In the genomic region with DNA sequence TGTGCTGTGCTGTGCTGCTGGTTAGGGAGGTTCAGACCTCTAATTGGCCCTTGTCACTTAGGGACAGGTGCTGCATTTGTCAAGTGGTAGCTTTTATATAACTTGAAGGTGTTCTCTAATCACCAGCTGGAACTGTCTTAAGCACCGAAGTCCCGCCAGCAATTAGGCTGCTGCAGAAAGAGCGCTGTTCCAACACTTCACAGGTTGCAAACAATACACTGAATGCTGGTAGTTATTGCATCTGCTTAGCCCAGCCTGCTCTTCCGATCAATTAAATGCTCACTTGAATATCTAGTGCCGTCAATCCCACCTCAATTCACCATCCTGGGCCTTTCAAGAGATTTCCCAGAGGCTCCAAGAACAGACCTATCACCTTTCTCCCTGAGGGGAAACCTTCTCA, we compare ENCODE assay signal across 26 mouse cellular contexts.
A peak's percentile ranks its signal among the peaks of the same experiment; 100 is the strongest.
DNase-seq lines count a peak whose midpoint lies in the region; ATAC-seq and TF ChIP-seq lines count a peak whose summit lies in the region.
"Had no signal": no experiment of that assay in that cellular context is flagged by ENCODE, and none has a peak within 500 bp of the region (broad histone marks: within the 10 kb centered on the region; RNA-seq: fewer than 3 reads in every experiment).

No protein-coding gene starts in this region.

- 67% methylated on average over 5 of the region's 5 CpGs for WGBS in embryonic facial prominence, embryonic 14.5 days
- WGBS in embryonic facial prominence, embryonic 10.5 days = 79% methylated on average over 5 of the region's 5 CpGs
- WGBS in forebrain, embryonic 13.5 days = 55% methylated on average over 5 of the region's 5 CpGs
- WGBS in forebrain, postnatal 0 days = 43% methylated on average over 5 of the region's 5 CpGs
- 37% methylated on average over 5 of the region's 5 CpGs for WGBS in forebrain, embryonic 16.5 days
- WGBS in forebrain, embryonic 10.5 days = 82% methylated on average over 5 of the region's 5 CpGs

- no peak overlapping the region for H3K4me3 ChIP-seq in embryonic facial prominence, embryonic 14.5 days (ENCODE audit: low read depth, low read length)
- no peak overlapping the region for H3K4me3 ChIP-seq in embryonic facial prominence, embryonic 10.5 days
- no peak overlapping the region for H3K4me3 ChIP-seq in forebrain, embryonic 13.5 days
- no peak overlapping the region for H3K4me3 ChIP-seq in forebrain, postnatal 0 days (ENCODE audit: low read depth, low read length)
- H3K4me3 ChIP-seq in forebrain, embryonic 16.5 days (replicated peaks; ENCODE audit: low read length) = no peak overlapping the region
- no peak overlapping the region for H3K4me3 ChIP-seq in forebrain, embryonic 10.5 days
- H3K4me3 ChIP-seq: embryonic facial prominence, embryonic 12.5 days; embryonic facial prominence, embryonic 15.5 days; erythroblast, embryonic 14.5 days had no signal

- no peaks in the 10 kb centered on the region for H3K9me3 ChIP-seq in embryonic facial prominence, embryonic 14.5 days (ENCODE audit: control insufficient read depth, low read length)
- peaks cover 2% of the 10 kb centered on the region; the same call in 1 of the 2 replicates for H3K9me3 ChIP-seq in embryonic facial prominence, embryonic 10.5 days
- H3K9me3 ChIP-seq in forebrain, embryonic 13.5 days (replicated peaks) = no peaks in the 10 kb centered on the region
- peaks cover 2% of the 10 kb centered on the region; the same call in 1 of the 2 replicates for H3K9me3 ChIP-seq in forebrain, postnatal 0 days (ENCODE audit: low read length)
- no peaks in the 10 kb centered on the region for H3K9me3 ChIP-seq in forebrain, embryonic 16.5 days (ENCODE audit: control insufficient read depth, low read length)
- H3K9me3 ChIP-seq in forebrain, embryonic 10.5 days = peaks cover under 1% of the 10 kb centered on the region
- H3K9me3 ChIP-seq: G1E had no signal

- H3K36me3 ChIP-seq in embryonic facial prominence, embryonic 14.5 days (ENCODE audit: control insufficient read depth, insufficient read depth, low read length) = no peaks in the 10 kb centered on the region
- H3K36me3 ChIP-seq in embryonic facial prominence, embryonic 10.5 days (replicated peaks) = no peaks in the 10 kb centered on the region
- no peaks in the 10 kb centered on the region for H3K36me3 ChIP-seq in forebrain, embryonic 13.5 days (ENCODE audit: poor library complexity, severe bottlenecking)
- H3K36me3 ChIP-seq in forebrain, postnatal 0 days (ENCODE audit: insufficient read depth) = no peaks in the 10 kb centered on the region
- H3K36me3 ChIP-seq in forebrain, embryonic 16.5 days (ENCODE audit: control insufficient read depth, insufficient read depth) = no peaks in the 10 kb centered on the region
- no peaks in the 10 kb centered on the region for H3K36me3 ChIP-seq in forebrain, embryonic 10.5 days (replicated peaks)
- H3K36me3 ChIP-seq: embryonic facial prominence, embryonic 12.5 days; embryonic facial prominence, embryonic 15.5 days; G1E had no signal

- H3K4me1 ChIP-seq in embryonic facial prominence, embryonic 14.5 days (ENCODE audit: control insufficient read depth, insufficient read depth, low read length) = no peaks in the 10 kb centered on the region
- no peaks in the 10 kb centered on the region for H3K4me1 ChIP-seq in embryonic facial prominence, embryonic 10.5 days
- H3K4me1 ChIP-seq in forebrain, embryonic 13.5 days = 0 out of 2 replicates have a peak, but pooled peaks cover 8% of the 10 kb centered on the region
- H3K4me1 ChIP-seq in forebrain, postnatal 0 days (ENCODE audit: insufficient read depth) = no peaks in the 10 kb centered on the region
- H3K4me1 ChIP-seq in forebrain, embryonic 16.5 days (replicated peaks; ENCODE audit: control insufficient read depth, insufficient read depth, low read length) = 0 out of 2 replicates have a peak, but pooled peaks cover 2% of the 10 kb centered on the region
- no peaks in the 10 kb centered on the region for H3K4me1 ChIP-seq in forebrain, embryonic 10.5 days
- H3K4me1 ChIP-seq: embryonic facial prominence, embryonic 12.5 days; embryonic facial prominence, embryonic 15.5 days had no signal

- H3K9ac ChIP-seq in embryonic facial prominence, embryonic 14.5 days (ENCODE audit: low read depth, low read length) = no peak overlapping the region
- no peak overlapping the region for H3K9ac ChIP-seq in forebrain, embryonic 13.5 days
- H3K9ac ChIP-seq in forebrain, postnatal 0 days = no peak overlapping the region
- H3K9ac ChIP-seq in forebrain, embryonic 16.5 days (replicated peaks; ENCODE audit: low read depth, low read length) = no peak overlapping the region
- H3K9ac ChIP-seq: embryonic facial prominence, embryonic 12.5 days; embryonic facial prominence, embryonic 15.5 days had no signal

- TF ChIP-seq CTCF in forebrain, postnatal 0 days (IDR thresholded peaks at IDR 0.05; ENCODE audit: low read depth) = no peak
- no peak for TF ChIP-seq CTCF in brain, embryonic 14.5 days (IDR thresholded peaks at IDR 0.05; ENCODE audit: borderline replicate concordance, extremely low read depth, insufficient read depth, insufficient read length)

- TF ChIP-seq POLR2A in brain, embryonic 14.5 days (IDR thresholded peaks at IDR 0.05; ENCODE audit: borderline replicate concordance, extremely low read depth, insufficient read depth, insufficient read length, poor library complexity, severe bottlenecking) = no peak

- peak; percentile 47; the same call in 1 of the 2 replicates for ATAC-seq in embryonic facial prominence, embryonic 14.5 days (ENCODE audit: low read depth)
- ATAC-seq in forebrain, embryonic 13.5 days = peak; percentile 57
- ATAC-seq in forebrain, postnatal 0 days = no peak
- ATAC-seq in forebrain, embryonic 16.5 days = peak; percentile 31; the same call in 1 of the 2 replicates
- ATAC-seq: activated CD4-positive, CD25-positive, alpha-beta regulatory T cell, adult 4 months; CD4-positive, CD25-positive, alpha-beta regulatory T cell, adult 4 months; Patski had no signal

- H3K27me3 ChIP-seq in embryonic facial prominence, embryonic 14.5 days (replicated peaks; ENCODE audit: control insufficient read depth, insufficient read depth, low read length) = no peaks in the 10 kb centered on the region
- no peaks in the 10 kb centered on the region for H3K27me3 ChIP-seq in embryonic facial prominence, embryonic 10.5 days (replicated peaks; ENCODE audit: low read depth, poor library complexity, severe bottlenecking)
- H3K27me3 ChIP-seq in forebrain, embryonic 13.5 days = no peaks in the 10 kb centered on the region
- H3K27me3 ChIP-seq in forebrain, postnatal 0 days (ENCODE audit: insufficient read depth, low read length) = no peaks in the 10 kb centered on the region
- H3K27me3 ChIP-seq in forebrain, embryonic 16.5 days (replicated peaks; ENCODE audit: control insufficient read depth, insufficient read depth, low read length) = no peaks in the 10 kb centered on the region
- no peaks in the 10 kb centered on the region for H3K27me3 ChIP-seq in forebrain, embryonic 10.5 days (ENCODE audit: poor library complexity, severe bottlenecking)
- H3K27me3 ChIP-seq: CH12.LX; embryonic facial prominence, embryonic 12.5 days; embryonic facial prominence, embryonic 15.5 days; Patski had no signal

- no peak overlapping the region for H3K4me2 ChIP-seq in embryonic facial prominence, embryonic 14.5 days (ENCODE audit: low read depth, low read length)
- H3K4me2 ChIP-seq in forebrain, embryonic 13.5 days = no peak overlapping the region
- H3K4me2 ChIP-seq in forebrain, postnatal 0 days (ENCODE audit: low read depth) = no peak overlapping the region
- no peak overlapping the region for H3K4me2 ChIP-seq in forebrain, embryonic 16.5 days (ENCODE audit: low read length)
- H3K4me2 ChIP-seq: embryonic facial prominence, embryonic 12.5 days; embryonic facial prominence, embryonic 15.5 days had no signal

- DNase-seq in embryonic facial prominence, embryonic 14.5 days (ENCODE audit: low spot score) = no peak
- no peak for DNase-seq in embryonic facial prominence, embryonic 10.5 days (ENCODE audit: low spot score)
- DNase-seq in forebrain, postnatal 0 days = no peak
- DNase-seq in forebrain, embryonic 10.5 days (ENCODE audit: extremely low spot score, low spot score) = no peak
- peak; percentile 68 for DNase-seq in brain, embryonic 14.5 days (ENCODE audit: low read depth)
- DNase-seq: adrenal gland, adult 8-10 months; adrenal gland, postnatal 14 days; adrenal gland, postnatal 36 days; B cell, adult 2 months; cerebellum, adult 11 months; cerebellum, adult 18-20 months; cerebellum, adult 8-10 months; cerebellum, adult 9-11 months; cerebellum, postnatal 14 days; cerebellum, postnatal 36 days; embryo, embryonic 11 days had no signal

- H3K27ac ChIP-seq in embryonic facial prominence, embryonic 14.5 days (replicated peaks; ENCODE audit: low read depth, low read length) = no peak overlapping the region
- no peak overlapping the region for H3K27ac ChIP-seq in embryonic facial prominence, embryonic 10.5 days (replicated peaks)
- H3K27ac ChIP-seq in forebrain, embryonic 13.5 days = no peak overlapping the region
- H3K27ac ChIP-seq in forebrain, postnatal 0 days (ENCODE audit: low read depth, low read length) = no peak overlapping the region
- no peak overlapping the region for H3K27ac ChIP-seq in forebrain, embryonic 16.5 days (ENCODE audit: low read length)
- no peak overlapping the region for H3K27ac ChIP-seq in forebrain, embryonic 10.5 days
- H3K27ac ChIP-seq: embryonic facial prominence, embryonic 12.5 days; embryonic facial prominence, embryonic 15.5 days had no signal
